Mouse (Mus musculus): ENCODE measurements at regions not wholly inside any gene's neighbourhood (a gene's known extent, or its start where the extent isn't known, plus 50 kb on each side); places are given as distances from the start of the nearest gene placed in this dataset.

GRCm38 (mm10) chr14:47867017-47867416 lies 218.8 kb downstream of the Ktn1 start:
- no peak for TF ChIP-seq CTCF (IDR thresholded peaks at IDR 0.05; ENCODE audit: insufficient read depth, low read length)
- no peak for TF ChIP-seq POLR2A (IDR thresholded peaks at IDR 0.05; ENCODE audit: borderline replicate concordance, extremely low read depth, low read depth, low read length)

All from lung, adult 2 months (tissue).